Mouse (Mus musculus): ENCODE data around the gene Prop1.

The Prop1 gene

DNA sequence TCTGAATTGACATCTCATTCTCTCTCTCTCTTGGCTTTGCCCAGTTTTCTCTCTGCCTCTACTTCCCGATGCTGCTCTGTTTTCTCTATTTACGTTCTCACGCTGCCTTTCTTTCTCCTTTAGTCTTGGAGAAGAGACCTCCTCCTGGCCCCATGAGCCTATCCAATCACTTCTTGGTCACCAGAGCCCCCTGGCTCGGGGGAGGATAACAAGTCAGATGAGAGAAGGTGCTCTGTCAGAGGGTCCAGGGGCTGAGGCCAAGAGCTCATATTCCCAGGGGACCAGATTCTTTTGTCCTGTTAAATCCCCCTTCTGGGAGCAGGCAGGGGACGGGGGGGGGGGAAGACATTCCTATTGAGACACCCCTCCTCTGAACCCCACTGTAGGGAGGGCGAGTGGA, at the start of gene Prop1:
Prop1 (minus strand) TSS at position 101 of the 400 bp plus-strand sequence.
- no peak for DNase-seq (ENCODE audit: low read depth, low spot score)

DNA sequence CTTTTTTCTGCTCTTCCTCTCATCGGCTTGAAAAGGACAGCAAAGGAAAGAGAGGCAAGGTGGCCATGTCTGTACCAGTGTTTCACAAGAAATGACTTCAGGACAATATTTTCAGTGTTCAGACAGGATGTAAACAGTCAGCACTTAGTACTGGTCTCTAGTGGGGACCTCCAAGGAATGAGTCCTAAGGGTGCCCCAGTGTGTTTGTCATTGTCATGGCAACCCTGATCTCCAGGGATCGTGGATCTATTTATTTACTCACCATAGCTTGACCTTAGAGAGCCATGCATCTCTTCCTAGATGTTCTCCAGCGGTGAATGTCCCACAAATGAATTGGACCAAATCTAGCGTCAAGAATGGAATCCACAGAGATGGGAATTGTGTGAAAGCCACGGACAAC, 49.7 kb upstream of the Prop1 start, which contains the start of gene Olfr51:
Olfr51 (plus strand) TSS at position 301 of the 400 bp plus-strand sequence.
- DNase-seq (ENCODE audit: low read depth, low spot score): no peak

DNA sequence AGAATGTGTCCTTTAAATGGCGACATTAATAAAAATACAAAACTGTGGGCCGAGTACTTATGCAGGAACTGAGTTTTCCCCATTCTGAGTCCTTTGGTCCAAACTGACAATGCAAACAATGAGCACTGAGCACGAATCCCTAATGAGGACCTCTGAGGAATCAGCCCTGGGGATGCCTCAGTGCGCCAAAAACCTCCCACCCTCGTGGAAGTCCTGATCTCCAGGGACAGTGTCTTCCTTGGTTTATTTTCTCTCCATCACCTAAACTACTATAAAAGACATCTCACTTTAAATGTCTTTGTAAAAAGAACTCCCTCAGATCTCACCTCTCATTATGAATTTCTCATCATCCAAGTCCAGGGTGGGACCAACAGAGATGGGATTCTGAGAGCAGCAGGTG, 28.1 kb upstream of the Prop1 start, which contains the start of gene Olfr1377:
Olfr1377 (plus strand) TSS at position 301 of the 400 bp plus-strand sequence.
- no peak for DNase-seq (ENCODE audit: low read depth, low spot score)

DNA sequence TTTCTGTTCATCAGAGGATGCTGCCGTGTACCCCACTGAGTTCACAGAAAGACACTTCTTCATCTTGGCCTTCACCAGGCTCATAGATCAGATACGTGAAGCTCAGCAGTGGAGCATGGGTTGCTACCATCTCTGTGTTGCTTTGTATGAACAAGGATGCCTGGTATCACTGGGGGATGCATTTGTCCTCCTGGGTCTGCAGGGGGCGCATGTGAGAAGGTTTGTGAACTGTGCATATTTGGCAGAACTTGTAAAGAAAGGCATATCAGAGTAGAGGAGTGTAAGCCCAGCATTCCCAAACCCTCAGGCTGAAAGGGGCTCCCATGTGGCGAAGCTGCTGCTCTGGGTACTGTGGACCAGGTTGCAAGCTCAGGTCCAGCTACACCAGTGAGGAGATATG, 23.7 kb upstream of the Prop1 start:
- peak; percentile 33 for DNase-seq (ENCODE audit: low read depth, low spot score)

DNA sequence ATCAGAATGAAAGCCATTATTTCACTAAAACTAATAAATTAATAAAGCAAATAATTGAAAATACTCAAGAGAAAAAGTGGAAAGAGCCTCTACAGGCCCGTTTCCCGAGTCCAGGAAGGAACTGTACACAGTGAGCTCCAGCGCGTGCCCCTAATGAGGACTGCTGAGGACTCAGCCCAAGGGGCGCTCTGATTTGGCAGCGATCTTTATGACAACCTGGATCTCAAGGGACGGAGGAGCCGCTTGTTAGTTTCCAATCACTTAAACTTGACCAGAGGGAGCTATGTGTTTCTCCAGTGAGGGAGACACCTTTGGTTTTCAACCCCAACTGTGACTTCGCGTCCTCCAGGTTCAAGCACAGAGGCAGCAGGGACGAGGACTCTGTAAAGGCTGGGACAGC, 12.7 kb upstream of the Prop1 start, which contains the start of gene Olfr1378:
Olfr1378 (plus strand) TSS at position 301 of the 400 bp plus-strand sequence.
- DNase-seq (ENCODE audit: low read depth, low spot score): no peak

DNA sequence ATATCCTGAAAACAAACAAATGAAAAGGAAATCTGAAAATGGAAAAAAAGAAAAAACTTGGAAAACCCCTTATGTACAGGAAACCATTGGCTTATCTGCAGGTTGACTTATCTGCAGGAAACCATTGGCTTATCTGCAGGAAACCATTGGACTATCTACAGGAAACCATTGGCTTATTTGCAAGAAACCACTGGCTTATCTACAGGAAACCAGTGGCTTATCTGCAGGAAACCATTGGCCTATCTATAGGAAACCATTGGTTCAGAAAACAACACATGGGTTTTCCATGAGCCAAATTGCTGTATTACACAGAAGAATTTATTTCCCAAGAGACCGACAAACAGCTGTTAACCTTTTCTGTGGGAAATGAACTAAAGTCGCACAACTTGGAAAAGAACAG, 11.3 kb upstream of the Prop1 start:
- DNase-seq (ENCODE audit: low read depth, low spot score): no peak

DNA sequence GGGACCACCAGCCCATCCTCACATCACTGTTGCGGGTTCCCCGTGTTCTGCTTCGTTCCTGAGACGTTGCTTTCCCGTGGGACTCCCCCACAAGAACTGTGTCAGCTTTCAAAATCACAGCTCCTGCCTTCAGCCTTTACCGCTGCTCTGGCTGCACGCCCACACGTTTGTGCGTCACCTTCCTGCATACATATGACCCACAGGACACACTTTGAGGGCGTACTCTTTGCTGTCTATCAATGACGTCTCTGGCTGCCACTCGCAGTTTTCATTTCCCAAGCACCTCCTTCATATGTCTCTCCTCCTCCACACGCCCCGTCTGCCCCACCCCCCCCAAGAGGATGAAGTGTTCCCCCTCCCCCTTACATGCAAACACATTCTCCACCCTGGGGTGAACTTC, 1.3 kb downstream of the Prop1 start:
- DNase-seq (ENCODE audit: low read depth, low spot score): peak; percentile 35

DNA sequence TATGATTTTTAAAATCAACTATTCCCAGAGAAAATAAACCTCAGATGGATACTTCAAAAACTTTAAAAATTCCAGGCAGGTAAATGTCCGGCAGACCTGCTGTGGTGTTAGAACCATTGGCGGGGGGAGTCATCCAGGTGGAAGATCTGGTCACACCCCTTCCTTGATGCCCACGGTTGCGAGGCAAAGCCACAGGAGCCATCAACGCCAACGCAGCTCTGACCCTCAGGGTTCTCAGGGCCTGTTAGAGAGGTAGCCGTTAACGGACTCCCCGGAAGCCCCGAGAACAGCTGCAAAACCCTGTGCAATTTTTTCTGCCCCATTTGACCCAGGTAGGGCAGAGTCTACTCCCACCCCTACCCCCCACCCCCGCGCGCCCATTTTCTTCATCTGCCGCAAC, 10.1 kb downstream of the Prop1 start, which contains the start of gene 4933414I15Rik:
4933414I15Rik (minus strand) TSS at position 260 of the 400 bp plus-strand sequence.
- no peak for DNase-seq (ENCODE audit: low read depth, low spot score)

DNA sequence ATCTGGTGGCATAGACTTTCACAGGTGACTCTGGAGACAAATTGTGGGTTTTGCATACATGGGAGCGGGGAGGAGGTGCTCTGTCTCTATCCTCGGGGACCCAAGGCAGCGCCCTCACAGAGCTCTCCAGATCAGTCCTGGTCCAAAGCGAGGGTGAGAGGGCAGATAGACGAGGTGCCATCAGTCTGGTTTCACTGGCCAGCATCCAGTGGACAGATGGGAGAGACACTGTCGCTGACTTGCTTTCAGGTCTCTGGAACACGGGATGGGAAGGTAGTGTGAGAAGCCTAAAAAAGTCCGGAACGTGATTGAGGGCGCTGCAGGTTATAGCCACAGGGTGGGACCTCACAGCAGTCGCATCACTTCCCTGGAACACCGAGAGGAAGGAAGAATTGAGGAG, 11.2 kb downstream of the Prop1 start:
- no peak for DNase-seq (ENCODE audit: low read depth, low spot score)

DNA sequence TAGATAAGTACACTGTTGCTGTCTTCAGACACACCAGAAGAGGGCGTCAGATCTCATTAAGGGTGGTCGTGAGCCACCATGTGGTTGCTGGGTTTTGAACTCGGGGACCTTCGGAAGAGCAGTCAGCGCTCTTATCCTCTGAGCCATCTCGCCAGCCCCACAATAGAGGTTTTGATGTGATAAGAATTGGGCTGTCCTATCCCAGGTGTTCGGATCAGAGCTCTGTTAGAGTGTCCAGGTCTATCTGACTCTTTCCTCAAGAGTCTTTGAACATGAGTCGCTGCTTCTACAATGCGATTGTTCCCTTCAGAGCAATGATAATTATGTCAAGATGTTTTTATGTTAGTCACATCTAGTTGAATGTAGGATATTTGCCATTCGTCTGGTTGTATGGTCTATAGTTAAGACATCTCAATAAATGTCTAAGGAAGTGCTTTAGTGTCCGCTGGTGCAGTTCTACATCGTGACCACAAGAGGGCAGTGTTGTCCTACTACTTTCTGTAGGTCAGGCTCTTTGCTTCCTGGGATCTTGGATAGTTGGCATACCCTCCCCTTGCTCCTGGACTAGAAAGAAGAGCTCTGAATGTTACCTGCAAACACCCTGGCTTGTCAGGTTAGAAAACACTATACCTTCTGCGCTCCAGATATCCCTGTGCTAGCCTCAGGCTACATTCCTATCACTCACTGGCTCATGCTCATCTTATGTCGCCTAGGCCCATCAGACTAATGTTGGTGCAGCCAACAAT, 13.8 kb downstream of the Prop1 start:
- peak; percentile 68 for DNase-seq (ENCODE audit: low read depth, low spot score)

DNA sequence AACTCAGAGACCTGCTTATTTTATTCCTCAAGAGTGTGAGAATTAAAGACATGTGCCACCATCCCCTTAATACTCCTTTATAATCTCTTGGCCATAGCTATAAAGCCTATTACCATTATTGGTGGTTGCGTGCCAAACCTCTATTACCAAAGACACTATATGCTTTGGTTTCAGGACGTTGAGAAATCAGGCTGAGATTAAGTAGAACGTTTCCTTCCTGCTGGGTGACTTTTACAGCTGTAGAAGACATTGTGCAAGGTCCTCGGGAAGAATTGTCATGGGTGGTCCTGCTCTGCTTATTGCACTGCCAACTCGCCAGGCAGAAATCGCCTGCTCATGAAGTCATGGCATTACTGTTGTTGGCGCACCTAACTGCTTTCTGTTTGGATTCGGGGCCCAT, 15.1 kb downstream of the Prop1 start:
- no peak for DNase-seq (ENCODE audit: low read depth, low spot score)

DNA sequence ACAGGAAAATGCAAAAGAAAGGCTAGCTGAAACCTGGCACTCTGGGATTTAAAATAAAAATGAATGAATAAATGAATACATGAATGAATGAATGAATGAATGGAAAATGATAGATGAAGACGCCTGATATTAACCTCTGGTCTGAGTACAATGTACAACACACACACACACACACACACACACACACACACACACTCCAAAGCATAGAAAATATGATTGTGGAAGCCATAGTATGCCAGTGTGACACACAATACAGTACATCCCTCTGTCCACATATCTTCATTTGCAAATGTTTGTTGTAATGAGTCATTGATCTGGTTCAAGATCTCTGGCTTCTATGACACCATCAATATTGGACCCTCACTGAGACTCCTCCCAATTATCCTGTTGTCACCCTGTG, 21.5 kb downstream of the Prop1 start:
- no peak for DNase-seq (ENCODE audit: low read depth, low spot score)

DNA sequence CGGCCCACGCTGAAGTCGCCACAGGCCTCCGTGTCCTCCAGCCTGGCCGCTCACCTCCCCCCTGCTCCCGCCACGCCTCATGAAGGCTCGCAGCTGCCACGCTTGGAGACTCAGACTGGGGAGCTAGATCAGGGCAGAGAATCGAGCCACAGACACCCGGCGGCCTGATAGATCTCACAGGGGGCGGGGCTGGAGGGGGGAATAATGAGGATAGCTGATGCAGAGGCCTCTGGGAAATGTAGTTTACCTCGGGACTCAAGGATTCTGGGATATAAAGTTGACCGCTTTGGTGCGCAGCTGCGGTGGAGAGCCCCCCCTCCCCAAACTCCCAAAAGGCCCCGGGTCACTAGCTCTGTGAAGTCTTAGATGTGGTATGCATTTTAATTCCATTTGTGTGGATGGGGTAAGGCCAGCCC, 22.1 kb downstream of the Prop1 start, which contains the start of gene Zfp354b:
Zfp354b (minus strand) TSS at position 183 of the 416 bp plus-strand sequence.
- peak; percentile 93 for DNase-seq (ENCODE audit: low read depth, low spot score)

DNA sequence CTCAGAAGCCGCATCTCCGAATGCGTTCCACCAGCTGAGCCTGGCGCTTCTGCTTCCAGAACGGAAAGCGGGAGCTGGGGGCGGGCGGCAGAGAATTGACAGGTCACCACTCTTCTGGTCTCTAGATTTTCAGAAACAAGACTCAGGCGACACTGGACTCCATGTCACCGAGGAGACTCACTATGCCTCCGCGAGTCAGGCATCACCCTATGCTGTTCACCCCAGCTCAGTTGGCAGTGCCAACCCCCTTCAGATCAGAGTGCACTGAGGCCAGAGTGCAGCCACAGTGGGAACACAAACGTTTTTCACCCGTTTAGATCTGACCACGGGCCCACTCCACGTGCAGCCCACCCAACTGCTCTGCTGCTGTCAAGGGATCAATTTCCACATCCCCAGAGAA, 22.5 kb downstream of the Prop1 start:
- DNase-seq (ENCODE audit: low read depth, low spot score): no peak

DNA sequence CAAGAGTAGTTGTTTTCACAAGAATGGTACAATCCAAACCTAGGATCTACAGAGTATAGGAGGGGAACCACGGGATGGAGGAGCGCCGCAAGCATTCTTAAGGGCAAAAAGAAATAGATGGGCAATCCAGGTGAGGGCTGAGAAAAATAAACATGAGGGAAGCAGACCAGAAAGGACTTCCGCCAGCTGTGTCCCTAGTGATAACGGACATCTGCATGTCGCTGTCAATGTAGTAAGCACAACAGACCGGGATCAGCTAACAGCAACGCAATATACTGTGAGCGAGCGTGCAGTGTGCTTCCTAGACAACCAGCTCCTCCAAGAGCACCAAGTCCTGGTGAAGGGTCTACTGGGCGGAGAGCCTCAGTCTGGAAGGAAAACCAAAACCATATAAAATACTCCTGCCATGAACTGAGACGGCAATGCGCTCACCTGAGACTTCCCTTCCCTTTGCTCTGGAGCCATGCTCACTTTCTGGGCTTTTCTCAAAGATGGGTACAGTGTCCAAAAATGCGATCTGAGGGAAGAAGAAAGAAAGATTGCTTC, 23.0 kb downstream of the Prop1 start:
- DNase-seq (ENCODE audit: low read depth, low spot score): no peak

DNA sequence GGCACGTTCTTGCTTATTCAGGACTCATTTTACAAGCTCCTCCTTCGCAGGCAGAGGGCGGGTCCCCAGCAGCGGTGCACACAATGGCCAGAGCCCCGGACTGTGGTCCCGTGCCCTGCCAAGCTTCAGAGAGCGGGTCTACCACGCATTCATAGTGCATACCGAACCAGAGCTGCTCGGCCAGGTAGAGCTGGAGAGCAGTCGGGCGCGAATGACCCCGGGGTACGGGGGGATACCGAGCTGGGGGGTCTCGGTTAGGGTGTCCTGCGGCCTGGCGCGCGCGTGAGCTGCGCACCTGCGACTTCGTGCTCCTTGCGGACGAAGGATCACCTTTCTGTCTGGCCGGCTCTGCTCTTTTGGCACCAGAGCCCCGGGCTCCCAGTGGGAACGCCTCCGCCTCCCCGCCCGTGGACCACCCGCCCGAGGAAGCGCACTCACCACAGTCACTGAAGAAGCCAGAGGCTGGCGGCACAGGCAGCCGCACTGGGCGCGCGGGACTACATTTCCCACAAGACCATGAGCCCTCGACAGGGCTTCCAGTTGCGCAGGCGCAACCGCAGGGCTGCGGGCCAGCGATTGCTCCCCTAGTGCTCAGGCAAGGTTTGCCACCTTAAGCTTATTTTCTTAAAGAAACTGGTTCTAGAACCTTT, 37.8 kb downstream of the Prop1 start, which contains the start of gene Zfp2:
Zfp2 (minus strand) TSS at position 495 of the 650 bp plus-strand sequence.
- DNase-seq (ENCODE audit: low read depth, low spot score): peak; percentile 94

DNA sequence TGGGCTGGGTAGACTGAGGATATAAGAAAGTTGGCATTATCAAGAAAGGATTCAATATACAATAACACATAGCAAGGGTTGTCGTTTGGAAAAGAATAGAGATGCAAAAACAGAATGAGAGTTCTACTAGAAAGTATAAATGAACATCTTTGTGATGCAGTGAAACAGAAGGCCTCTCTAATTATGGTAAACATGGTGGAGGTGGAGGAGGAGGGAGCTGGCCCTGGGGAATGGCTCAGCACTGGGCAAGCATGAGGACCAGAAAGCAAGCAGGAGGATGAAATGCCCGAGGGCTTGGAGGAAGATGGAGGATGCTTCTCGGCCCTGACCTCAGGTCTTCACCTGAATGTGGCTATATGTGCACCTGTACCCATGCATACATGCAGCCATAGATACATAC, 39.1 kb downstream of the Prop1 start:
- DNase-seq (ENCODE audit: low read depth, low spot score): no peak

DNA sequence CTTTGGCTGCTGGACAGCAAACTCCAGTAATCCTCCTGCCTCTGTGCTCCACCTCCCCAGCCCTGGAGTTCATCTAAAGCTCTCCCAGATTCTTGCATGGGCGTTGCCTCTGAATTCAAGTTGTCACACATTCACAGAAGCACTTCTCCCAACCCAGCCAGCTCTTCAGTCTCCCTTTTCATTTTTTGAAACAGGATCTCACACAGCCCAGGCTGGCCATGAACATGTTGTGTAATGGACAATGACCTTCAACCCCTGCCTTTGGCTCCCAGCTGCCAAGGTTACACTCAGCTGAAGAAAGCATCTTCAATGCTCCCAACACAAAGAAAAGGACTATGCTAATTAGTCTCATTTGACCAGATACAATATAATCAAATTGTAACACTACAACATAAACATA, 40.3 kb downstream of the Prop1 start:
- DNase-seq (ENCODE audit: low read depth, low spot score): peak; percentile 47

DNA sequence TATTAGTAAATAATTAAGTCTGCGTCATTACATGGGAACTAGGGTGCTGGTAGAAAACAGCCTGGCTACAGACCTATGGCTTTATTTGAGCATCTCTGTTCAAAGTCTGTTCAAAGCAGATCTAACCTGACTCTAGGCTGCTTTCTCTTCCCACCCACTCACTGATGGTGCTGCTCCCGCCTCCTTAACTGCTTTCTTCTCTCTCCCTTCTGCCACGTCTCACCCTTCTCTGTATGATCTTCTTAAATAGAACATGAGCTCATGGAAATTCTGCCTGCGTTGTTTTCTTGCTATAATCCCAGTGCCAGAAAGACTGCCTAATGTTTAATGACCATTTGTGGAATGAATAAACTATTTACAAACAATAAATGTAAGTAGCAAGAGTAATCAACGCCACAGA, 45.4 kb downstream of the Prop1 start:
- no peak for DNase-seq (ENCODE audit: low read depth, low spot score)

All from R1 (cell line).